Mouse (Mus musculus): ENCODE data around the gene Ghrl.

DNA sequence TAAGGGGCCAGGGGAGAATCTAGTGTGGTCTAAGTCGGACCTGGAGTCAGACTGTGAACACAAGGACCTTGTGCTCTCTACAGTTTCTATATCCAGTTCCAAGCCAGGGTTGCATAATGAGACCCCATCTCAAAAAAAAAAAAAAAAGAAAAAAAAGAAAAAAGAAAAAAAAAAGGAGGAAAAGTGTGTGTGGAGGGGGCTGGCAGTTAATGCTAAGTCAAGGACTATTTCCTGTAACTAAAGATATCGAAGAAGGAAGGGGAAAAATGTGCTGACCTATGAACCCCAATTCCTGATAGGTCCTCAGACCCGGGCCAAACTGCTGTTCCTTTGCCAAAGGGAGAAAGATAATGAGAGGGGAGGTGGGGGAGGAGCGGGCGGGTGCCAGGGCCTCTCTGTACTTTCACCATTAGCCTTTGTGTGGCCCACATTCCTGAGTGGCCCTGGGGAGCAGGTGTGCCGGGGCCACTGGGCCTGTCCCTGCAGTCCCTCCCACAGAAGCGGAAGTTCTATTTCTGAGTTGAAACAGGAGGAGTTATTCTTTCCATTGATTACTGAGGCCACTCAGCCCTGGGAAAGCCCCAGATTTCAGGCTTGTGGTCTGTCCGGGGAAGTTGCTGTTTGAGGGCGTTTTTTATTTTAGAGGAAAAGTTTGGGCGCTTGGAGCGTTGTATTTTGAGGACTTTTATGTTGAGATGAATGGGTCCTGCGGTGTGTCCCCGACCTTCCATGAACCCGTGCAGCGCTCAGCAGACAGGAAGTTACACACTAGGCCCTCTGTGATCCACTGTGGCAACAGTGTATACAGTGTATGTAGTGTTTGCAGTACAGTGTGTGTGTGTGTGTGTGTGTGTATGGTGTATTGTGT lies 51.2 kb downstream of the Ghrl start:
- TF ChIP-seq CTCF (IDR thresholded peaks at IDR 0.05; ENCODE audit: control insufficient read depth, insufficient read depth, insufficient read length) (no peak), USF1 (IDR thresholded peaks at IDR 0.05; ENCODE audit: low read depth) (no peak), FOSL1 (IDR thresholded peaks at IDR 0.05; ENCODE audit: insufficient read depth, low read length, poor library complexity, severe bottlenecking) (no peak), MAX (IDR thresholded peaks at IDR 0.05) (no peak)

Measured in C2C12 (cell line).